Mouse (Mus musculus): Measurements from ENCODE around the gene Lin7a. TPM values are rescaled to one million over a fixed set of nuclear protein-coding genes. Genes with fewer than 3 reads are reported as not detected.

The Lin7a gene
- 1.3 and 2.0 TPM in 2 replicates for polyA plus RNA-seq (2015; fragmentation: Nextera tagmentation; extraction: Ambion mirVana)

GRCm38 (mm10) chr10:107271321-107272130, at the start of gene Lin7a:
TSS of gene Lin7a (plus strand) at chr10:107271686.
- Histone ChIP-seq H3K4me3 (ENCODE audit: low read length) (peak within 1 kb of the TSS; percentile 74), H3K27me3 (ENCODE audit: control insufficient read depth, insufficient read depth, low read length) (peaks cover 26% of the 10 kb centered on the region), H3K9ac (ENCODE audit: low read length) (peak within 1 kb of the TSS; percentile 63), H3K9me3 (replicated peaks; ENCODE audit: control insufficient read depth, low read length) (no peaks in the 10 kb centered on the region), H3K4me2 (ENCODE audit: low read depth, low read length) (peak within 1 kb of the TSS; percentile 94), H3K36me3 (ENCODE audit: control insufficient read depth, insufficient read depth) (no peaks in the 10 kb centered on the region), H3K4me1 (ENCODE audit: control insufficient read depth, insufficient read depth, low read length) (no peaks in the 10 kb centered on the region), H3K27ac (ENCODE audit: low read length) (no peak within 1 kb of the TSS)
- 3% methylated on average over 37 of the region's 38 CpGs for WGBS
- ATAC-seq (replicated peaks; ENCODE audit: extremely low read depth, insufficient read depth, low FRiP score) = 0 out of 2 replicates have a peak, but pooled peaks have one; percentile 37

GRCm38 (mm10) chr10:107221726-107222125, 49.8 kb upstream of the Lin7a start:
- H3K36me3 ChIP-seq (ENCODE audit: control insufficient read depth, insufficient read depth) = no peaks in the 10 kb centered on the region
- ATAC-seq (replicated peaks; ENCODE audit: extremely low read depth, insufficient read depth, low FRiP score) = no peak
- H3K9ac ChIP-seq (ENCODE audit: low read length) = no peak overlapping the region
- WGBS = 76% methylated on average over 2 of the region's 2 CpGs
- no peaks in the 10 kb centered on the region for H3K27me3 ChIP-seq (ENCODE audit: control insufficient read depth, insufficient read depth, low read length)
- H3K9me3 ChIP-seq (replicated peaks; ENCODE audit: control insufficient read depth, low read length) = no peaks in the 10 kb centered on the region
- no peak overlapping the region for H3K4me2 ChIP-seq (ENCODE audit: low read depth, low read length)
- H3K27ac ChIP-seq (ENCODE audit: low read length) = no peak overlapping the region
- H3K4me1 ChIP-seq (ENCODE audit: control insufficient read depth, insufficient read depth, low read length) = no peaks in the 10 kb centered on the region
- H3K4me3 ChIP-seq (ENCODE audit: low read length) = no peak overlapping the region

- WGBS = 81% methylated on average over 8 of the region's 8 CpGs
- Histone ChIP-seq H3K27me3 (ENCODE audit: control insufficient read depth, insufficient read depth, low read length) (no peaks in the 10 kb centered on the region), H3K4me3 (ENCODE audit: low read length) (no peak overlapping the region), H3K27ac (ENCODE audit: low read length) (no peak overlapping the region), H3K4me2 (ENCODE audit: low read depth, low read length) (no peak overlapping the region), H3K9me3 (replicated peaks; ENCODE audit: control insufficient read depth, low read length) (no peaks in the 10 kb centered on the region), H3K9ac (ENCODE audit: low read length) (no peak overlapping the region), H3K4me1 (ENCODE audit: control insufficient read depth, insufficient read depth, low read length) (no peaks in the 10 kb centered on the region), H3K36me3 (ENCODE audit: control insufficient read depth, insufficient read depth) (no peaks in the 10 kb centered on the region)
- ATAC-seq (replicated peaks; ENCODE audit: extremely low read depth, insufficient read depth, low FRiP score) = no peak
Observed at GRCm38 (mm10) chr10:107222406-107223185, 48.9 kb upstream of the Lin7a start.

GRCm38 (mm10) chr10:107223186-107223440, 48.4 kb upstream of the Lin7a start:
- H3K27ac ChIP-seq (ENCODE audit: low read length) = no peak overlapping the region
- no peak overlapping the region for H3K4me3 ChIP-seq (ENCODE audit: low read length)
- H3K4me2 ChIP-seq (ENCODE audit: low read depth, low read length) = no peak overlapping the region
- ATAC-seq (replicated peaks; ENCODE audit: extremely low read depth, insufficient read depth, low FRiP score) = no peak
- H3K9me3 ChIP-seq (replicated peaks; ENCODE audit: control insufficient read depth, low read length) = no peaks in the 10 kb centered on the region
- no peak overlapping the region for H3K9ac ChIP-seq (ENCODE audit: low read length)
- WGBS = 82% methylated on average over 3 of the region's 3 CpGs
- H3K4me1 ChIP-seq (ENCODE audit: control insufficient read depth, insufficient read depth, low read length) = no peaks in the 10 kb centered on the region
- H3K27me3 ChIP-seq (ENCODE audit: control insufficient read depth, insufficient read depth, low read length) = no peaks in the 10 kb centered on the region
- no peaks in the 10 kb centered on the region for H3K36me3 ChIP-seq (ENCODE audit: control insufficient read depth, insufficient read depth)

- Histone ChIP-seq H3K9ac (ENCODE audit: low read length) (no peak overlapping the region), H3K36me3 (ENCODE audit: control insufficient read depth, insufficient read depth) (no peaks in the 10 kb centered on the region), H3K27ac (ENCODE audit: low read length) (no peak overlapping the region), H3K27me3 (ENCODE audit: control insufficient read depth, insufficient read depth, low read length) (no peaks in the 10 kb centered on the region), H3K4me3 (ENCODE audit: low read length) (no peak overlapping the region), H3K9me3 (replicated peaks; ENCODE audit: control insufficient read depth, low read length) (no peaks in the 10 kb centered on the region), H3K4me2 (ENCODE audit: low read depth, low read length) (no peak overlapping the region), H3K4me1 (ENCODE audit: control insufficient read depth, insufficient read depth, low read length) (no peaks in the 10 kb centered on the region)
- ATAC-seq (replicated peaks; ENCODE audit: extremely low read depth, insufficient read depth, low FRiP score) = no peak
- WGBS = 78% methylated on average over 3 of the region's 3 CpGs
Observed at GRCm38 (mm10) chr10:107223821-107224220, 47.7 kb upstream of the Lin7a start.

- H3K27ac ChIP-seq (ENCODE audit: low read length) = no peak overlapping the region
- no peak for ATAC-seq (replicated peaks; ENCODE audit: extremely low read depth, insufficient read depth, low FRiP score)
- 78% methylated on average over 6 of the region's 6 CpGs for WGBS
- no peaks in the 10 kb centered on the region for H3K4me1 ChIP-seq (ENCODE audit: control insufficient read depth, insufficient read depth, low read length)
- no peaks in the 10 kb centered on the region for H3K9me3 ChIP-seq (replicated peaks; ENCODE audit: control insufficient read depth, low read length)
- H3K27me3 ChIP-seq (ENCODE audit: control insufficient read depth, insufficient read depth, low read length) = no peaks in the 10 kb centered on the region
- no peaks in the 10 kb centered on the region for H3K36me3 ChIP-seq (ENCODE audit: control insufficient read depth, insufficient read depth)
- no peak overlapping the region for H3K4me3 ChIP-seq (ENCODE audit: low read length)
- no peak overlapping the region for H3K9ac ChIP-seq (ENCODE audit: low read length)
- no peak overlapping the region for H3K4me2 ChIP-seq (ENCODE audit: low read depth, low read length)
Observed at GRCm38 (mm10) chr10:107224596-107225330, 46.7 kb upstream of the Lin7a start.

GRCm38 (mm10) chr10:107225331-107225835, 46.1 kb upstream of the Lin7a start:
- Histone ChIP-seq H3K4me1 (ENCODE audit: control insufficient read depth, insufficient read depth, low read length) (no peaks in the 10 kb centered on the region), H3K4me2 (ENCODE audit: low read depth, low read length) (no peak overlapping the region), H3K9me3 (replicated peaks; ENCODE audit: control insufficient read depth, low read length) (no peaks in the 10 kb centered on the region), H3K4me3 (ENCODE audit: low read length) (no peak overlapping the region), H3K36me3 (ENCODE audit: control insufficient read depth, insufficient read depth) (no peaks in the 10 kb centered on the region), H3K9ac (ENCODE audit: low read length) (no peak overlapping the region), H3K27ac (ENCODE audit: low read length) (no peak overlapping the region), H3K27me3 (ENCODE audit: control insufficient read depth, insufficient read depth, low read length) (no peaks in the 10 kb centered on the region)
- no peak for ATAC-seq (replicated peaks; ENCODE audit: extremely low read depth, insufficient read depth, low FRiP score)
- 80% methylated on average over 4 of the region's 4 CpGs for WGBS

- H3K4me3 ChIP-seq (ENCODE audit: low read length) = no peak overlapping the region
- no peaks in the 10 kb centered on the region for H3K4me1 ChIP-seq (ENCODE audit: control insufficient read depth, insufficient read depth, low read length)
- H3K27ac ChIP-seq (ENCODE audit: low read length) = no peak overlapping the region
- H3K27me3 ChIP-seq (ENCODE audit: control insufficient read depth, insufficient read depth, low read length) = no peaks in the 10 kb centered on the region
- no peak overlapping the region for H3K9ac ChIP-seq (ENCODE audit: low read length)
- no peak for ATAC-seq (replicated peaks; ENCODE audit: extremely low read depth, insufficient read depth, low FRiP score)
- no peak overlapping the region for H3K4me2 ChIP-seq (ENCODE audit: low read depth, low read length)
- 83% methylated on average over 4 of the region's 4 CpGs for WGBS
- no peaks in the 10 kb centered on the region for H3K9me3 ChIP-seq (replicated peaks; ENCODE audit: control insufficient read depth, low read length)
- no peaks in the 10 kb centered on the region for H3K36me3 ChIP-seq (ENCODE audit: control insufficient read depth, insufficient read depth)
Observed at GRCm38 (mm10) chr10:107225871-107226270, 45.6 kb upstream of the Lin7a start.
